Mouse (Mus musculus) lung, postnatal 0 days (tissue): ENCODE results near the gene Pax6.

Experiments used
- CTCF ChIP-seq: IDR thresholded peaks from 2 replicates; pipeline ENCODE4 v1.5.1; 2016; ENCODE audit warnings: antibody characterized with exemption, mild to moderate bottlenecking
- EP300 ChIP-seq: IDR thresholded peaks from 2 replicates; pipeline ENCODE4 v1.6.1; 2016; ENCODE audit warnings: antibody characterized with exemption, mild to moderate bottlenecking, control low read depth

DNA sequence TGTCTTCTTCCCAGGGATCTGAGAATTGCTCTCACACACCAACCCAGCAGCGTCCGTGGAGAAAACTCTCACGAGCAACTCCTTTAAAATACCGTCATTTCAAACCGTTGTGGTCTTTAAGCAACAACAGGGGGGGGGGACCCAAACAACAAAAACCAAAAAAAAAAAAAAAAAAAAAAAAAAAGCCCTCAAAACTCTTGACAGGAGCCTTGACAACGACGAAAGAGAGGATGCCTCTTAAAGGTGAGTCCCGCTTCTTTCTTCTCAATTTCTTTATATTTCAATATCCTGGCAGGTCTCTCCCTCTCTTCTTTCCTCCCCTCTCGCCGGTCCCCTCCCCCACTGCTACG is 7.0 kb downstream of the Pax6 start:
- no peak for TF ChIP-seq CTCF
- no peak for TF ChIP-seq EP300
